Mouse (Mus musculus) CH12F3 (cell line): ENCODE measurements around the gene Kif1b.
"Not testable (repeated sequence)": the region's sequence is repeated elsewhere in the genome, so short reads cannot be mapped to it uniquely, and the experiment has no call there.

Experiments used
- in situ Hi-C: fragments of 300-500 bp; cut with MboI; formaldehyde crosslinking; loops from 2 replicates; pipeline ENCODE4 v1.14.3; 2020; ENCODE audit warnings: low sequenced_read_pairs

Gene Kif1b

GRCm38 (mm10) chr4:149173661-149174060, 133.8 kb downstream of the Kif1b start:
- in situ Hi-C loops, result no loop called here

DNA sequence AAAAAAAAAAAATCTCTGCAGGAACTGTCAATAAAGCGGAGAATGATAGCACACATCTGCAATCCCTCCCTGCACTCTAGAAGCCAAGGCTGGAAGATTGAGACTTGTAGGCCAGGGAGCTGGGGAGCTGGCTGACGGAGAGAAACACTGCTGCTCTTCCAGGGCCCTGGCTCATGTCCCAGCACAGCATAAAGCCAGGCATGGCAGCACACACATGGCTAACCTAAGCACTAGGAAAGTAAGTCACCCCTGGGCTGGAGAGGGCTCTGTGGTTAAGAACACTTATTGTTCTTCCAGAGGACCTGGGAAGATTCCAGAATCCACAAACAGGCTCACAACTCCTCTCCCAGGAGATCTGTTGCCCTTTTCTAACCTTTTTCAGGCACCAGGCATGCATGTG, 134.8 kb downstream of the Kif1b start:
- in situ Hi-C loops, result no loop called here

DNA sequence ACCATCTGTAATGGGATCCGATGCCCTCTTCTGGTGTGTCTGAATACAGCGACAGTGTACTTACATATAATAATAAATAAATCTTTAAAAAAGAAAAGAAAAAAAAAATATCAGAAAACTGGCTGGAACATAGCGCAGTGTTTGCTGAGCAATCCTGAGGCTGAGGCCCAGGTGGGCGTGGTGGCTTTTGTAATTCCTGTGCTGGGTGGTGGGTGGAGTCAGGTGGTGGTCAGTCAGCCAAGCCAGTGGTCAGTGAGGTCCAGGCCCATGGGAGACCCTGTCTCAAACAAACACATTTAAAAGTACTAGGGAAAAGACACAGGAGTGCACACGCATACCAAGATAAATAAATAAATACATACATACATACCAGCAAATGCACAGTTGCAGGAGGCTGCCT, 135.4 kb downstream of the Kif1b start:
- in situ Hi-C loops, result no loop called here

- in situ Hi-C loops, result no loop called here
These were observed 135.9 kb downstream of the Kif1b start for GRCm38 (mm10) chr4:149171581-149171981.

GRCm38 (mm10) chr4:149170394-149170931, 137.0 kb downstream of the Kif1b start:
- in situ Hi-C loops, result no loop called here

DNA sequence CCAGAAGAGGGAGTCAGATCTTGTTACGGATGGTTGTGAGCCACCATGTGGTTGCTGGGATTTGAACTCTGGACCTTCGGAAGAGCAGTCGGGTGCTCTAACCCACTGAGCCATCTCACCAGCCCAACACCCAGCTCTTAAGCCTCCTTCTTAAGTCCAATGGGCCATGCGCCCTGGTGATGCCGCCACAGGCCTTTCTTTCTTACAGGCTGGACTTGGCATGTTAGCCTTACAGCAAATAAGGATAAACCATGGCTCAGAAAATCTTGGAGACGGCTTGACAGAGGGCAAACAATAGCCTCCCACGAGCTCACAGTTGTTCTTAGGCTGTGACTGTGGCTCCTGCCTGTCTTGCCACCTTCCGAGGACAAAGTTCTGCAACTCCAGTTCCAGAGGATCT, 137.6 kb downstream of the Kif1b start:
- in situ Hi-C loops, result not testable (repeated sequence)

GRCm38 (mm10) chr4:149168016-149168415, 139.5 kb downstream of the Kif1b start:
- in situ Hi-C loops, result no loop called here

DNA sequence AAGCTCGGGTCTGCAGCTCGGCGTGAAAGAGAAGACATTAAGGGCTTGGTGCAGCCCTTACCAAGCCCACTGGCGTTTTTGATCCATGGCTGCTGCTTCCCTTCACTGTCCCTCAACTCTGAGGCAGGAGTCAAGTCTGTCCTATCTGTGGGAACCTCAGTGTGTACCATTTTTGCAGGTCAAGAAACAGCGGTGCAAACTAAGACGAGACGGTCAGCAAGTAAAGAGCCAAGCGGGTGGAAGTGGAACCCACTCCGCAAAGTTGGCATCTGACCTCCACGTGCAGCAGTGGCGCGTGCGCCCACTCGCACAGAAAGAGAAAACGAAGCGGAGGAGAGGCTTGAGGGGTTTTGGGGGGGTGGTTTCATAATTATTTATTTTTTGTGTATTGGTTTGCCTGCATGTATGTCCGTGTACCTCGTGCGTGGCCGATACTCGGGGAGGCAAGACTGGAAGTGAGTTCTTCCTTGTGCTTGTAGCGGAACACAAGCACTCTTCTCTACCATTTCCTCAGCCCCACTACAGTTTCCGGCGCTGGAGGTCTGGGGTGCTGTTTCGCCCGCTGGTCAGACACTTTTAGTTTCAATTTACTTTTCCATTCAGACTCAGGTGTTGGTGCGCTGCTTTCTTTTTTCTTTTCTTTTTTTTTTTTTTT, 140.4 kb downstream of the Kif1b start:
- in situ Hi-C loops, result no loop called here

- in situ Hi-C loops, result no loop called here
These were observed 141.1 kb downstream of the Kif1b start, which contains the start of gene Pgd for GRCm38 (mm10) chr4:149166215-149166946. TSS of gene Pgd (minus strand) at chr4:149166771.

GRCm38 (mm10) chr4:149164150-149164549, 143.3 kb downstream of the Kif1b start:
- in situ Hi-C loops, result no loop called here

DNA sequence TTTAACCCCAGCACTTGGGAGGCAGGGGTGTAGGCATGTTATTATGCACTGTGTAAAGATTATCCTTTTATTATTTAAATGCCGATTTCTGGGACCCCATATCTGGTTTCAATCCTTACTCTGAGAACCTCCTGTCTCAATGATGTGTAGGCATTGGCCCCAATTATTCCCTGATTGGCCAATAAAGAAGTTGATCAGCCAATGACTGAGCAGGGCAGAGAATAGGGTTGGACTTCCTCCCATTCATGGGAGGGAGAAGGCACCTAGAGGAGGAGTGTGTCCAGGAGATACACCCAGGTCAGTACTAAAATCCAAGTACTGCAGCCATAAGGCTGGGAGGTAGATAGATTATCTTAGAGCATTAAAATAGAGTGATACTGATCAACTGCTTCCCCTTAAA, 144.3 kb downstream of the Kif1b start:
- in situ Hi-C loops, result no loop called here

DNA sequence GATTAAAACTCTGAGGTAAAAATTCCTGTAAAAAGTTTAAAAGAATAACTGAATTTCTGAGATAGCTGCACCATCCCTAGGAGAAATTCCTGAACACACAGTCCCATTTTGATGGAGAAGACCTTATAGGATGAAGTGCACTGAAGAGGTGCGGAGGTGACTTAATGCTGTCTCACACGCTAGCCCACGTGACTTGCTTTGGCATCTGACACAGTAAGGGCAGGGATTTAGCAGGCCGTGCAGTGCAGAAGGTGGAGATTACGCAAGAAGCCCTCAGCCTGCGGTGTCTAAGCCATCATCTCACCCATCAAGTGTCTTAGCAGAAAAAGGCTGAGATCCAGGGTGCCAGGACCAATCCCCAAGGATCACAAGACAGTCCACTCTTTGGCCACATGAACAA, 146.3 kb downstream of the Kif1b start:
- in situ Hi-C loops, result no loop called here

- in situ Hi-C loops, result no loop called here
These were observed 147.6 kb downstream of the Kif1b start for GRCm38 (mm10) chr4:149159891-149160290.

DNA sequence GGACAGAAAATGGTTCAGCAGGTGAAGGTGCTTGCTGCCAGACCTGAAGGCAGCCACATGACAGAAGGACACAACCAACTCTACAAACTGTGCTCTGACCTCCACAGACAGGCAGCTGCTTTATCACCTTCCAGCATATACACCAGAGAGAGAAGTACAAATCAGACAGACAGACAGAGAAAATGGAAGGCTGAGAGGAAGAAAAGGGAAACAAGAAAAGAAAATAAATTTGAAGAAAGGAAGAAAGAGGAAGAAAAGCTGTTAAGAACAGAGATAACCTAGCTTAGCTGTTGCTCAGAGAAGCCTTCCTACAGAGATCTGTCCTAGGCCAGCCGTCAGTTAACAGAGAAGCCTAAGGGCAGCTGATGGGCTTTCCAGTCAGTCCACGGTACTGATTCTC, 148.3 kb downstream of the Kif1b start:
- in situ Hi-C loops, result no loop called here

GRCm38 (mm10) chr4:149157415-149157973, 150.0 kb downstream of the Kif1b start:
- in situ Hi-C loops, result no loop called here

DNA sequence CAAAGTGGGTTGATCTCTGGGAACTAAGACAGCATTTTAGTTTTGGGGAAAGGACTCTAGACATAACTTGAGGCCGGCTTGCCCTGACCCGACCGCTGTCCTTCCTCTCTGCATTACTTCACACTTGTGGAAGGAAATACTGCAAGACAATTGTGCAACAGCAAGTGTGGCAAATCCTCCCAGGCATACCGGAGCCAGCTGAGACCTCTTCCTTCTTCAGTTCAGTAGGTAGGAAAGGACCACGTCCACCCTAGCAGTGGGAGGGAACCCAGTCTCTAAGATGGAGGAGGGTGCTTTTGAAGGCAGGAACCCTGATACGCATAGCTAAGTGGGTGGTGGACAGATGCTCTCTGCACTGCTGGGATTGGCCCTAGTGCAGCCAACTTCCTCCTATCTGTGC, 151.8 kb downstream of the Kif1b start:
- in situ Hi-C loops, result no loop called here

DNA sequence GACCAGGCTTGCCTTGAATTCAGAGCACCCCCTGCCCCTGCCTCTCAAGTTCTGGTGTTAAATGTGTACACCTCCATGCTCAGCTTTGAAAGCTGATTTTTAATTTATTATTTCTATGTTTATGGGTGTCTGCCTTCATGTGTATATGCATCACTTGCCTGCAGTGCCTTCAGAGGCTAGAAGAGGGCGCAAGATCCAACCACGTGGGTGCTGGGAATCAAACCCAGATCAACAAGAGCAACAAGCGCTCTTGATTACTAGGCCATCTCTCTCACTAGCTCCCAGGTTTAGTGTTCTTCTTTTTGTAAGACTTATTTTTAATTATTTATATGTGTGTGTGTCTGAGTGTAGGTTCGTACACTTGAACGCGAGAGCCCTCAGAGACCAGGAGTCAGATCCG, 152.6 kb downstream of the Kif1b start:
- in situ Hi-C loops, result no loop called here

DNA sequence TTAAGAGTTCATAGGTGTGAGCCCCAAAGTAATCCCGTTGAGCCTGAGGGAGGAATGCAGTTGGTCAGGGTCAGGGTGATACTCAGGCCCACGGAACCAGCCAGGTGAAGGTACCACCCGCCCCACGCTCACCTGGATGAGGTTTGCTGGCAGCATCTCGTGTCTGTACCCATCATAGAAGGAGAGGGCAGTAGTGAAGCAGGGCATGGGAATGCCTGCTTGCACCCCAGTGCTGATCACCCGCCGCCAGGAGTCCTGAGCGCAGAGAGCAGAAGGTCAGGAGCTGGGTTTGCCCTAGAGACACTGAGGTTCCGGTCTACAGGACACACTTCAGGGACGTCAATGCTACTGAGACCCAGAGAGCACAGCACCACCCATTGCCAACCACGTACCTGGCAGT, 156.8 kb downstream of the Kif1b start:
- in situ Hi-C loops, result no loop called here

GRCm38 (mm10) chr4:149150256-149150655, 157.2 kb downstream of the Kif1b start:
- in situ Hi-C loops, result no loop called here

- in situ Hi-C loops, result loop anchor here (10.0 kb wide), 1 partner anchor 395 kb away; no protein-coding TSS in a partner anchor
These were observed 157.9 kb downstream of the Kif1b start for GRCm38 (mm10) chr4:149149611-149150010.

DNA sequence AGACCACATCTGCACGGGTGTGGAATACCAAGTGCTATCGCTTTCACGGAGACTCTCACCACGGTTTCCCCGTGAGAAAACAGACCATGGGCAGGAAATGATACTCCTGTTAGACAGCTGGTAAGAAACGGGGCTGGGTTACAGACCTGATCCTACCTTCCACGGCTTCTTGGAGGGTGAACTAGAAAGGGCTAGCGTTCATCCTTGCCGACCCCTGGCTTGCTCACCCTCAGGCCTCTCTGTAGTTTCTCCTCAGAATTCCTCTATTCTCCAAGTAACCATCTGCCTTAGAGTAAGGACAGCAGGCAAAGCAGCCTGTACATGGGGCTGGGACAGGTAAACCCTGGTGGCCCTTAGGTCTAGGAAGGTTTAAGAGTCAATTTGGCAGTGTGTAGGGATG, 158.3 kb downstream of the Kif1b start:
- in situ Hi-C loops, result loop anchor here (10.0 kb wide), 1 partner anchor 396 kb away; no protein-coding TSS in a partner anchor

GRCm38 (mm10) chr4:149148084-149148483, 159.4 kb downstream of the Kif1b start:
- in situ Hi-C loops, result loop anchor here (10.0 kb wide), 1 partner anchor 397 kb away; no protein-coding TSS in a partner anchor
